Mouse (Mus musculus): Measurements from ENCODE around the gene Hipk2. TPM values are rescaled to one million over a fixed set of nuclear protein-coding genes. Genes with fewer than 3 reads are reported as not detected.

Gene Hipk2
- polyA plus RNA-seq, 1 experiment from 2014 or later, result 16.0 TPM

DNA sequence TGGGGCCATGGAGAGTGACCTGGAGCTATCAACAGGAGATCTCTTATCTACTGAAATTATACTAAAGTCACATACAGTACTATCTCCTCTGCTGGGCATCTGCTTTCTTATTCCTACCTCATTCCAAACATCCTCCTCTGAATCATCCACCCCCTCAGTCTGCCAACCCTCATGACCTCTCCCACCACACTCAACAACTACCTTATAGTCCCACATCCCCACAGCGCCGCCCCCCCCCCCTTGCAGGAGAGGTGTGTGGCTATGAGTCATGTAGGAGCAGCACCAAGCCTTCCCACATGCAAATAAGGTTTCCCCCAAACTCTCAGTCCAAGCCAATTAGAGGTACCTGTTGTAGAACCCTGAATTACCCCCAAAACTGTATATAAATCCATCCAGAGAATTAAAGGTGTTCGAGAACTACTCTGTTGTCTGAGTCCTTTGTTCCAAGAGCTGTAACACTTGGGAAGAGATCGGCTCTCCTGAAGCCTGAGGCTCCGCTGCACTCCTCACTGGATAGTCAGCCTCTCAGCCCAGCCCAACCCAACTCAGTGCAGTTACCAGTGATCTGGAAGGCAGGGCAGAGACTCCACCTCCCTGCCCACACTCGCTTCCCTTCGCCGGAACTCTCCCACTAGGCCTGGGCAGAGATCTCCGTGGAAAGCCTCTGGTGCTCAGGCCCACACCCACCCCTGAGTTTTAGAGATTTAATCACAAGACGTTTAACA is 66.4 kb downstream of the Hipk2 start:
- Histone ChIP-seq H3K27me3 (replicated peaks; ENCODE audit: control insufficient read depth, insufficient read depth, low read length) (no peaks in the 10 kb centered on the region), H3K4me1 (ENCODE audit: control insufficient read depth, insufficient read depth, low read length) (no peaks in the 10 kb centered on the region), H3K4me3 (ENCODE audit: low read depth, low read length) (no peak overlapping the region), H3K9me3 (replicated peaks; ENCODE audit: control insufficient read depth, low read length) (no peaks in the 10 kb centered on the region), H3K9ac (ENCODE audit: low read length) (no peak overlapping the region), H3K36me3 (ENCODE audit: control insufficient read depth, insufficient read depth, low read length) (peaks cover 10% of the 10 kb centered on the region; the same call in 1 of the 2 replicates), H3K4me2 (ENCODE audit: low read length) (no peak overlapping the region), H3K27ac (ENCODE audit: low read depth, low read length) (no peak overlapping the region)
- DNase-seq (ENCODE audit: low spot score) (no peak), ATAC-seq (no peak)
- 77% methylated on average over 10 of the region's 10 CpGs for WGBS

DNA sequence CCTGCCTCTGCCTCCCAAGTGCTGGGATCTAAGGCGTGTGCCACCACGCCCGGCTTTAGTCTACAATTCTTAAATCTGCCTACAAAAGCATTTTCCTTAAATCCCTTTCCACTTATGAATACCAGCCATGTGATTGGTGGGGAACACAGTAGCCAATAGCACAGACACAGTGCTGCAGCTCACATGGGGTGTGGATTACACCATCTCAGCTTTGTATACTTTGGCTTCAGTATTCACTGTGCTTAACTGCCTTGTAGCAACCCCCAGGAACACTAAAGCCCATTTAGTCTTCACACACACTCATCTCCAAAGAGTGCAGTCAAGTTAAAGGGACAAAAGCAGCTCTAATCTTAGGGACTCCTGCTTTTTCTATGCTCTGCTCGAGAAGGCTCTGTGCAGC is 67.6 kb downstream of the Hipk2 start:
- H3K4me2 ChIP-seq (ENCODE audit: low read length), result no peak overlapping the region
- no peaks in the 10 kb centered on the region for H3K27me3 ChIP-seq (replicated peaks; ENCODE audit: control insufficient read depth, insufficient read depth, low read length)
- H3K27ac ChIP-seq (ENCODE audit: low read depth, low read length), result no peak overlapping the region
- DNase-seq (ENCODE audit: low spot score) (no peak), ATAC-seq (no peak)
- 84% methylated on average over 4 of the region's 4 CpGs for WGBS
- no peaks in the 10 kb centered on the region for H3K4me1 ChIP-seq (ENCODE audit: control insufficient read depth, insufficient read depth, low read length)
- H3K9ac ChIP-seq (ENCODE audit: low read length), result no peak overlapping the region
- peaks cover 10% of the 10 kb centered on the region; the same call in 1 of the 2 replicates for H3K36me3 ChIP-seq (ENCODE audit: control insufficient read depth, insufficient read depth, low read length)
- H3K9me3 ChIP-seq (replicated peaks; ENCODE audit: control insufficient read depth, low read length), result no peaks in the 10 kb centered on the region
- no peak overlapping the region for H3K4me3 ChIP-seq (ENCODE audit: low read depth, low read length)

GRCm38 (mm10) chr6:38806963-38807445 is 69.0 kb downstream of the Hipk2 start:
- H3K4me1 ChIP-seq (ENCODE audit: control insufficient read depth, insufficient read depth, low read length), result no peaks in the 10 kb centered on the region
- no peak overlapping the region for H3K27ac ChIP-seq (ENCODE audit: low read depth, low read length)
- no peak overlapping the region for H3K9ac ChIP-seq (ENCODE audit: low read length)
- ATAC-seq (no peak), DNase-seq (ENCODE audit: low spot score) (no peak)
- no peaks in the 10 kb centered on the region for H3K9me3 ChIP-seq (replicated peaks; ENCODE audit: control insufficient read depth, low read length)
- H3K27me3 ChIP-seq (replicated peaks; ENCODE audit: control insufficient read depth, insufficient read depth, low read length), result no peaks in the 10 kb centered on the region
- WGBS, result 89% methylated on average over 4 of the region's 4 CpGs
- no peak overlapping the region for H3K4me2 ChIP-seq (ENCODE audit: low read length)
- peaks cover 9% of the 10 kb centered on the region; the same call in 1 of the 2 replicates for H3K36me3 ChIP-seq (ENCODE audit: control insufficient read depth, insufficient read depth, low read length)
- no peak overlapping the region for H3K4me3 ChIP-seq (ENCODE audit: low read depth, low read length)

GRCm38 (mm10) chr6:38805612-38806011 is 70.4 kb downstream of the Hipk2 start:
- Histone ChIP-seq H3K4me3 (ENCODE audit: low read depth, low read length) (no peak overlapping the region), H3K27me3 (replicated peaks; ENCODE audit: control insufficient read depth, insufficient read depth, low read length) (no peaks in the 10 kb centered on the region), H3K9ac (ENCODE audit: low read length) (no peak overlapping the region), H3K27ac (ENCODE audit: low read depth, low read length) (no peak overlapping the region), H3K36me3 (ENCODE audit: control insufficient read depth, insufficient read depth, low read length) (peaks cover 4% of the 10 kb centered on the region; the same call in 1 of the 2 replicates), H3K4me2 (ENCODE audit: low read length) (no peak overlapping the region), H3K9me3 (replicated peaks; ENCODE audit: control insufficient read depth, low read length) (no peaks in the 10 kb centered on the region), H3K4me1 (ENCODE audit: control insufficient read depth, insufficient read depth, low read length) (no peaks in the 10 kb centered on the region)
- ATAC-seq, result no peak
- 91% methylated on average over 2 of the region's 2 CpGs for WGBS
- no peak for DNase-seq (ENCODE audit: low spot score)

- no peaks in the 10 kb centered on the region for H3K4me1 ChIP-seq (ENCODE audit: control insufficient read depth, insufficient read depth, low read length)
- no peak for ATAC-seq
- DNase-seq (ENCODE audit: low spot score), result no peak
- 64% methylated on average over 1 of the region's 1 CpGs for WGBS
- H3K4me2 ChIP-seq (ENCODE audit: low read length), result no peak overlapping the region
- H3K27me3 ChIP-seq (replicated peaks; ENCODE audit: control insufficient read depth, insufficient read depth, low read length), result no peaks in the 10 kb centered on the region
- H3K36me3 ChIP-seq (ENCODE audit: control insufficient read depth, insufficient read depth, low read length), result no peaks in the 10 kb centered on the region; the same call in 1 of the 2 replicates
- H3K9ac ChIP-seq (ENCODE audit: low read length), result no peak overlapping the region
- no peaks in the 10 kb centered on the region for H3K9me3 ChIP-seq (replicated peaks; ENCODE audit: control insufficient read depth, low read length)
- H3K4me3 ChIP-seq (ENCODE audit: low read depth, low read length), result no peak overlapping the region
- H3K27ac ChIP-seq (ENCODE audit: low read depth, low read length), result no peak overlapping the region
These were observed 74.7 kb downstream of the Hipk2 start for GRCm38 (mm10) chr6:38801252-38801651.

DNA sequence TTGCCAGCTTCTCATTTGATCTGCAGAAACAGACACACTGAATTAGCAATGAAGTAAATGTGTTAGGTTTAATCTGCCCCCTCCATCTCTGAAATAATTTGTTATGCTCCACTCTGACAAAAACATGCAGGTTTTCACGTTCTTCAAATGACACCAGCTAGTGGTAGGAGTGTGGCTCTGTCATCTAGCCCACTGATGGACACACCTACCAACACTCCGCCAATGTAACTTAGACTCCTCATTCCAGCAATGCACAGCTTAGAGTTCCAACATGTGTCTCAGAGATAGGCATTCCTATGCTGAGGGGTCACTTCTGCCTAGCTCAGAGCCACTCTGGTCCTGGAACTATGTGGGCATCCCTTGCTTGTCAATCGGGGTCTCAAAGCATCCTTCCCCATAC is 78.4 kb downstream of the Hipk2 start:
- no peak overlapping the region for H3K9ac ChIP-seq (ENCODE audit: low read length)
- H3K4me1 ChIP-seq (ENCODE audit: control insufficient read depth, insufficient read depth, low read length), result no peaks in the 10 kb centered on the region
- H3K9me3 ChIP-seq (replicated peaks; ENCODE audit: control insufficient read depth, low read length), result no peaks in the 10 kb centered on the region
- H3K27ac ChIP-seq (ENCODE audit: low read depth, low read length), result no peak overlapping the region
- H3K36me3 ChIP-seq (ENCODE audit: control insufficient read depth, insufficient read depth, low read length), result no peaks in the 10 kb centered on the region
- ATAC-seq (no peak), DNase-seq (ENCODE audit: low spot score) (no peak)
- 87% methylated on average over 3 of the region's 3 CpGs for WGBS
- H3K4me3 ChIP-seq (ENCODE audit: low read depth, low read length), result no peak overlapping the region
- no peak overlapping the region for H3K4me2 ChIP-seq (ENCODE audit: low read length)
- H3K27me3 ChIP-seq (replicated peaks; ENCODE audit: control insufficient read depth, insufficient read depth, low read length), result no peaks in the 10 kb centered on the region

DNA sequence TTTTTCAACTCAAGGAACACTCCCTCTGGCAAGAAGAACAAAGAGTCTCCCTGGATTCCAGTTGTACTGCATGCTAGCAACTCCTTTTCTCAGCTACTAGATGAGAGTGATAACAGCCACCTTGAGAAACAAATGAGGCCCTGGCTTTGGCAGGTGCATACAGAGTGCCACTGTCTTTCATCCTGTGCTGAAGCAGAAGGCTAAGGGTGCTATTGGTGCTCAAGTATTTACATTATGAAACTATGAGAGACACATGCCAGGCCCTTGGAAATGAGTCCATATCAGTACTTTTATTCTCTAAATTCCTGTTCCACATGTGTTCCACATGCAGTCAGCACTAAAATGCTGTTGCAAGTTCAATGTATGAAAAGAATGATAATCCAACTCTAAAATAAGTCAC is 79.0 kb downstream of the Hipk2 start:
- no peak overlapping the region for H3K27ac ChIP-seq (ENCODE audit: low read depth, low read length)
- no peak for ATAC-seq

GRCm38 (mm10) chr6:38796388-38796787 is 79.6 kb downstream of the Hipk2 start:
- DNase-seq (ENCODE audit: low spot score) (no peak), ATAC-seq (no peak)
- Histone ChIP-seq H3K9ac (ENCODE audit: low read length) (no peak overlapping the region), H3K4me2 (ENCODE audit: low read length) (no peak overlapping the region), H3K4me3 (ENCODE audit: low read depth, low read length) (no peak overlapping the region), H3K36me3 (ENCODE audit: control insufficient read depth, insufficient read depth, low read length) (no peaks in the 10 kb centered on the region), H3K27ac (ENCODE audit: low read depth, low read length) (no peak overlapping the region), H3K27me3 (replicated peaks; ENCODE audit: control insufficient read depth, insufficient read depth, low read length) (no peaks in the 10 kb centered on the region), H3K4me1 (ENCODE audit: control insufficient read depth, insufficient read depth, low read length) (no peaks in the 10 kb centered on the region), H3K9me3 (replicated peaks; ENCODE audit: control insufficient read depth, low read length) (no peaks in the 10 kb centered on the region)
- 90% methylated on average over 1 of the region's 1 CpGs for WGBS

More for the DNA sequence above, 79.0 kb downstream of the Hipk2 start:
- no peak overlapping the region for H3K4me3 ChIP-seq (ENCODE audit: low read depth, low read length)
- H3K4me2 ChIP-seq (ENCODE audit: low read length), result no peak overlapping the region
- no peaks in the 10 kb centered on the region for H3K36me3 ChIP-seq (ENCODE audit: control insufficient read depth, insufficient read depth, low read length)
- H3K27me3 ChIP-seq (replicated peaks; ENCODE audit: control insufficient read depth, insufficient read depth, low read length), result no peaks in the 10 kb centered on the region
- H3K4me1 ChIP-seq (ENCODE audit: control insufficient read depth, insufficient read depth, low read length), result no peaks in the 10 kb centered on the region
- H3K9ac ChIP-seq (ENCODE audit: low read length), result no peak overlapping the region
- DNase-seq (ENCODE audit: low spot score), result no peak
- H3K9me3 ChIP-seq (replicated peaks; ENCODE audit: control insufficient read depth, low read length), result no peaks in the 10 kb centered on the region

GRCm38 (mm10) chr6:38795096-38795816 is 80.7 kb downstream of the Hipk2 start:
- no peak overlapping the region for H3K27ac ChIP-seq (ENCODE audit: low read depth, low read length)
- H3K4me3 ChIP-seq (ENCODE audit: low read depth, low read length), result no peak overlapping the region
- no peak for DNase-seq (ENCODE audit: low spot score)
- no peaks in the 10 kb centered on the region for H3K9me3 ChIP-seq (replicated peaks; ENCODE audit: control insufficient read depth, low read length)
- no peak overlapping the region for H3K9ac ChIP-seq (ENCODE audit: low read length)
- H3K4me1 ChIP-seq (ENCODE audit: control insufficient read depth, insufficient read depth, low read length), result no peaks in the 10 kb centered on the region
- H3K27me3 ChIP-seq (replicated peaks; ENCODE audit: control insufficient read depth, insufficient read depth, low read length), result no peaks in the 10 kb centered on the region
- H3K4me2 ChIP-seq (ENCODE audit: low read length), result no peak overlapping the region
- H3K36me3 ChIP-seq (ENCODE audit: control insufficient read depth, insufficient read depth, low read length), result no peaks in the 10 kb centered on the region
- no peak for ATAC-seq
- WGBS, result 95% methylated on average over 3 of the region's 3 CpGs

Measured in forebrain, embryonic 14.5 days (tissue).